Mouse (Mus musculus) C2C12 (cell line): ENCODE results near the gene Tspo.

Source experiments
- CEBPB ChIP-seq: IDR thresholded peaks from one replicate; pipeline ENCODE4 v1.6.1; 2011; ENCODE audit warnings: low read depth, mild to moderate bottlenecking, control low read depth, moderate library complexity
- CTCF ChIP-seq: IDR thresholded peaks from one replicate; pipeline ENCODE4 v1.5.1; 2011; ENCODE audit not compliant: control insufficient read depth, insufficient read depth, insufficient read length
- FOSL1 ChIP-seq: IDR thresholded peaks from one replicate; pipeline ENCODE4 v1.8.0; 2011; ENCODE audit warnings: mild to moderate bottlenecking, low read length; ENCODE audit not compliant: poor library complexity, insufficient read depth, severe bottlenecking
- MAX ChIP-seq: IDR thresholded peaks from one replicate; pipeline ENCODE4 v1.6.1; 2011; ENCODE audit warnings: mild to moderate bottlenecking, control low read depth
- USF1 ChIP-seq: IDR thresholded peaks from one replicate; pipeline ENCODE4 v1.6.1; 2011; ENCODE audit warnings: low read depth, mild to moderate bottlenecking, control low read depth, moderate library complexity

GRCm38 (mm10) chr15:83565434-83565833 is 2.0 kb downstream of the Tspo start:
- no peak for TF ChIP-seq CTCF
- TF ChIP-seq MAX = no peak
- TF ChIP-seq USF1 = no peak
- TF ChIP-seq FOSL1 = peak; percentile 96
- TF ChIP-seq CEBPB = no peak
